Mouse (Mus musculus): ENCODE data around the gene Vmn1r175.
"Not testable (repeated sequence)": the region's sequence is repeated elsewhere in the genome, so short reads cannot be mapped to it uniquely, and the experiment has no call there.

The Vmn1r175 gene

GRCm38 (mm10) chr7:23810543-23810942 is at the start of gene Vmn1r175:
Gene Vmn1r175 (minus strand): TSS chr7:23810643.
- not testable (repeated sequence) for DNase-seq (ENCODE audit: low spot score in 2 of 2)

- DNase-seq (ENCODE audit: low spot score in 2 of 2) = not testable (repeated sequence)
Measured at GRCm38 (mm10) chr7:23837272-23837671, 26.8 kb upstream of the Vmn1r175 start, which contains the start of gene Vmn1r176. Gene Vmn1r176 (minus strand): TSS chr7:23837372.

GRCm38 (mm10) chr7:23784526-23784925 is 25.9 kb downstream of the Vmn1r175 start:
- no peak for DNase-seq (ENCODE audit: low spot score in 2 of 2)

Data from frontal cortex, postnatal 10 days (tissue).